Mouse (Mus musculus) induced T-regulatory cell, adult 2 months (primary cell): Measurements from ENCODE around the gene Coro1c.

Experiments used
- DNase-seq: peaks from one replicate; pipeline ENCODE4 v3.0.0-alpha.2; 2012; ENCODE audit warnings: low read depth

Coro1c gene

DNA sequence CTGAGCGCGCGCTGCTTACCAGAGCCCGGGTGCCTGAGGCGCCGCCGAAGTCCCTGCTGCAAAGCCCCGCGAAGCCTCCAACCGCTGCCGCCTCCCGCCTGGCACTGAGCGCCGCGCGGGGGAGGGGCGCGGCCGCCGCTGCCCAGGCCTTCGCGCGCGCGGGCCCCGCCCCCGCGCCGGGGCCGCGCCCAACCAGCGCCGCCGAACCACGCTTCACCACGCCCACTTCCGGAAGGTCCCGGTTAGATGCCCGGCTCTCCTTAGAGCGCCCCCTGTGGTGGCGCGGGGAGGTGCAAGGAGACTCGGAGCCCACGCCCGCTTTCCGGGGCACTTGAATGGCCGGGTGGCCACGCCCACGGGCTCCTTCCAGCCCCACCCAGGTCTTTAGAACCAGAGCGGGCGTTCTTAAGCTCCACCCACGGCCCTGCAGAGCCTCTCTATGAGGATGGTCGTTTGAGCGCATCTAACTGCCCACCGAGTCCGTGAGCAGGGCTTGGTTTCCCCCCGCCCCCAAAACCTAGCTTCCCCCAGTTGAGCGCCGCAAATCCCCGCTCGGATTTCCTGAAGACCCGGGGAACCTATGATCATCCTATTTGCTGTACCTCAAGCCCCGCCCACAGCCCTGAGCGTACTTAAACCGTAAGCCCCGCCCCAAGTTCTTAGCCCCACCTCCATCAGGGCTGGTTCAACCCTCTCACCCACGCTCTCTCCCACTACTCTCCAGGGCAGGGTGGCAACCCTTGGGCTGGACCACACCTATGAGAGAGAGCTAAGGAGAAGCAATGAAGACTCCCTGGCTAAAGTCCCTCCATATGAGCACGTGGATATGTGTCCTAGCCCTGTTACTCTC, at the start of gene Coro1c:
TSS of gene Coro1c (minus strand) at position 167 of the 850 bp plus-strand sequence.
- DNase-seq, result peak; percentile 99

DNA sequence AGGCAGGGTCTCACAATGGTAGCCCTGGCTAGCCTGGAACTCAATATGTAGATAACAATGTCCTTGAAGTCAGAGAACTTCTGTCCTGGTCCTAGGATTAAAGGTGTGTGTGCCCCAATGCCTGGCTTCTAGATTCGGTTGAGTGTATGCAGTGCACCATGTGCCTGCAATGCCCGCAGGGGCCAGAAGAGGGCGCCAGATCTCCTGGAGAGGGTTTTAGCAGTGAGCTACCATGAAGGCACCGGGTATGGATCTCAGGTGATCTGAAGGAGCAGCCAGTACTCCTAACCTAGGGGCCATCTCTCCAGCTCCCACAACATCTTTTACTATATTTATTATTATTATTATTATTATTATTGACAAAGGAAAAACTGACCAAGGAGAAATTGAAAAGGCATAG, 48.0 kb upstream of the Coro1c start:
- peak; percentile 92 for DNase-seq

DNA sequence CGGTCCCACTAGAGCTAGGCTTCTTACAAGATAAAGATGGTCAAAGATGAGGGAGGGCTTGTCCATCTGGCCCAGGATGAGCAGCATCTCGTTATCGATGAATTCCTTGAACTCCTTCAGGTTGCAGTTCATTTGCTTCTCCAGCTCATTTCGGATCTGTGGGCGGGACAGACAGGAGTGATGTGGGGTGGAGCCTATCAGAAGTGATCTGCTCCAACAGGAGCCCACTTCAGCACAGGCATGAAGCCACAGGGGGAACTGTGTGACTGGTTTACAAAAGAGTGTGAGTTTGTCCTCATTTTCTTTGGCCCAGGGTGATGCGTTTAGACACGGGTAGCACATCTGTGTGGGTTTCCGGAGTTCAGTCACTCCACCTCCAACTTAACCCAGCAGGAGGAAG, 47.1 kb upstream of the Coro1c start:
- no peak for DNase-seq

DNA sequence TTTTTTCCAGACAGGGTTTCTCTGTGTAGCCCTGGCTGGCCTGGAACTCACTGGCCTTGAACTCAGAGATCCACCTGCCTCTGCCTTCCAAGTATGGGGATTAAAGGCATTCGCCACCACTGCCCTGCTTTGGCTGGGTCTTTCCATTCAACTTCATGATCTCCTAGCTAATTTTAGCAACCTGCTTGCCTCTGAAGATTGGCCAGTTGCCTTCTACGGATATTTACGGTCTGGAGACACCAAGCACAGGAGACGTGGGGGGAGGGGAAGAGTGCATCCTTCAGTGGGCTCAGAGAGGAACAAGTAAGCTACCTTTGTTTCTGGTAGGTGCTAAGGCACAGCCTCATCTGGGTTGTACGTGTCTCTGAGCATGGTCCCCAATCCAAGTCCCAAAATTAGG, 46.7 kb upstream of the Coro1c start:
- DNase-seq, result no peak

DNA sequence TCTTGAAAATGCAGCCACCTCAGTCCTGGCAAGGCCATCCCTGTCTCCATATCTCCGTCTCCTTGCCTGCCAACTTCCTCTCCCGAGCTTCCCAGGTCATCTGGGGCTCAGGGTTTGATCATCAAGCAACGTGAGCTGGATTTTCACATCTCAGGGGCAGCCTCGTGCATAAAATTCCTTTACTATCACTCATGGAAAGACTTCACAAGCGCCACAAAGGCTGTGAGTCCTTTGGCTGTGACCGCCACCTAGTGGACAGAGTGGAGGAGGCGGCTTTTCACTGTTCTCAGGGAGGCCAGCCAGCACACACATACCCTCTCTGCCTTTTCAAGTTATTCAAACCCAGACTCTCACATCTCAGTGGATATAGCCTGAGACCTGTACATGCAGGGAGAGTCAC, 45.9 kb upstream of the Coro1c start:
- peak; percentile 86 for DNase-seq

DNA sequence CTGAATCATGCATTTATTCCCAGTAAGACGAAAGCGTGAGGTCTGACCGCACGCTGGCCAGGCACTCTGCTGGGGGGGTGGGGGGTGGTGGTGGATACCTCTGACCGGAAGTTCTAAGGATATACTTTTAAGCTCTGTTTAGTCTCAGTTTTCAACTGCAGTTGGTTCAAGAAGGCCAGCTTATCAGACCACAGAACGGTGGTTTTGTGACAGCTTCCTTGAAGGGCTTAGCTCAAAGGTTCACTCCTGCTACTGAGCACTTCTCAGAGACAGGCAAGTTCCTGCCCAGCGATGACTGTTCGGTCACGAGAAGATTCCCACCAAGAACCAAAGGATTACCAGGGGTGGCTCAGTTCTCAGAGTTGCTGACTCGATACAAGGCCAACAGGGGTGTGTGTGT, 44.0 kb upstream of the Coro1c start:
- no peak for DNase-seq

DNA sequence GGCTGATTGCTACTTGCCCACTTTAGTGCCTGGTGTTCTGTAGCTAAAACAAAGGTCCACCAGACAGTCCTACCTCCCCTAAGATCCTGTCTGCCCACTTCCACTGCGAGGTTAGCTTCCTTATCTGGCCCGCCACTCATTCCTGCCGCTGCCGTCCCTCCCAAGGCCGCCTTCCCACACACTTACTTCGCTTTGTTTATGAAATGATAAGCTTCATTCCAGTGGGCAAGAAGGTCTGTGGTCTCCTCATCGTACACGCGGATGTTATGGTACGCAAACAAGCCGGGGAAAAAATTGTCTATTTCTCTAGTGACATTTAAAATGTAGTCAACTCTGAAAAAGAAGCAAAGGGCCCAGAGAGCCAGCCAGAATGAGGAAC, 43.1 kb upstream of the Coro1c start:
- DNase-seq, result no peak

DNA sequence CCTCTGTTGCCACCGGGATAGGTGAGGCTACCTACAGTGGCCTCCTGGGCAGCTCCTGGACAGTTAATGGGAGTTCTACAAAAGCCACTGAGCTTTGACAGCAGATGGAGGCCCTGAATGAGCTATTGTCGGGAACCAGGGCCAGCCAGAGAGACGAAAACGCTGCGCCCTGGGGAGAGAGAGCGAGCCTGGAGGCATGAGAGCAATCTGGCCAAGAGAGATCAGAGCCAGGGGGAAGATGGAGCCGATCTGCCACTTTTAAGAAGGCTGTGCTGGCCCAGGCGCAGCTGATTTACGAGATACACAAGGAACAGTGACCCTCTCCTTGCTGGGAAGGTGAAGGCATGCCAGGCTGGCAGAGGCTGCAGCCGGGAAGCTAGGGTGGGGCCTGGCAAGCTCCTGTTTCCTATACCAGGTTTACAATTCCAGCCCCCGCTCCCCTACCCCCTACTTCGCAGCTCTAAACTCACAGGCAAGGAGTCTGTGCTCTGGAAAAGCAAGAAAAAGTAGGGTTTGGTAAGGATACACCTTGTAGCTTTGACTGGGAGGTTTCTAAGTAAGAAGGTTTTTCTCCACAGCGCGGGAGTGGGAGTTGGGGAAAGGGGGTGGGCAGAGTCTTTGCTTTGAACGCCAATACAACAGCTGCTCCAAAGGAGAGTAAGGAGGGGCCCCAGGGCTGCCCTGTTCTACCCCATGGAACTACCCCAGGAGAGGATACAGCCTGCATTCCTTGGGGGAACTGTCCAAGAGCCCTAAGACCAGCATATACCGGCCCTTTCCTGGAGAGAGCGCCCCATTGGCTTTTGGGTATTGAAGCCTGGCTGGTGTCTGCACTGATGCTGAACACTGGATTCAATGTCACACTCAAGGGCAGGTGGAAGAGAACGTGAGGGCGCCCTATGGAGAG, 42.5 kb upstream of the Coro1c start:
- no peak for DNase-seq

DNA sequence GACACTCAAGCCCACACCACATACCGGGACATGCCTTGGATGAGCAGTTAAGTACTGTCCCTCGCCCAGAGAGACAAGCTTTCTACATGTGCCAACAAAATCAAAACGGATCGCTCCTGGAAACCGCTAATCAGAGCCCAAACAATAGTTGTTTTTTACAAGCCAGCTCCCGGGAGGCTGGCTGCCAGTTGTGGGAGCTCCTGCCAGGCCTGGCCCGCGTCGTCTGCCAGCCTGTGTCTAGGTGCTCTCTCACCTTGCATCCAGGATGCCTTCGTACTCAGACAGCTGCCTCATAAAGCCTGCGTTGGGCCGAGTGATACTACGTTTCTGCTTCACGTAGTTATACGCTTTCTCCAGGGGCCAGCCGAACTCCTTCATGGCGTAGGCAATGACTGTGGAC, 41.6 kb upstream of the Coro1c start:
- no peak for DNase-seq

DNA sequence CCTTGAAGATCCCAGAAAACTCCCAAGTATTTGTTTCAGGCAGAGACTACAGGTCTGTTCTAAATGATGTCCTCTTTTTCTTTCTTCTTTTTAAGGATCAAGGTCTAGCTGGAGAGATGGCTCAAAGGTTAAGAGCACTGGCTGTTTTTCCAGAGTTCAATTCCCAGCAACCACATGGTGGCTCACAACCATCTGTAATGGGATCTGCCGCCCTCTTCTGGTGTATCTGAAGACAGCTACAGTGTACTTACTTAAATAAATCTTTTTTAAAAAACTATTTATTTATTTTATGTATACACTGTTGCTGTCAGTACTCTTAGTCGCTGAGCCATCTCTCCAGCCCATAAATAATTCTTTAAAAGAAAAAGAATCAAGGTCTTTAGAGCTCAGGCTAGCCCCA, 38.7 kb upstream of the Coro1c start:
- DNase-seq, result no peak

DNA sequence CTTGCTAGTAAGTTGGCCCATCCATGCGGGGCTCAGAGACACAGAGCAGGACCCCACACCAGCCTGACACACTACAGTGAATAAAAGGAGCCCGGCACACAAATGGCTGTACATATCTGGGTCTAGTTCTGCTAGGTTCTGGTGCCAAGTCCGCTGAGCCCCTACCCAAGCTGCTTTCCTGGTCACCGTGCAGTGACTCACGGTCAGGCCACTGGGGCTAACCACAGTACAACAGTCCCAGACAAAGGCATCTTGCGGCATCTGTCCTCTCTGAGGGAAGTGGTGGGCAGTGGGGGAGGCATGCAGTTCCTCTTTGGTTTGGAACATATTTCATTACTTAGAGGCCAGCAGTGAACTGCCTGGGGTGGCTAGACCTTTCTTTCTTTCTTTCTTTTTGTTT, 36.6 kb upstream of the Coro1c start:
- DNase-seq, result no peak

DNA sequence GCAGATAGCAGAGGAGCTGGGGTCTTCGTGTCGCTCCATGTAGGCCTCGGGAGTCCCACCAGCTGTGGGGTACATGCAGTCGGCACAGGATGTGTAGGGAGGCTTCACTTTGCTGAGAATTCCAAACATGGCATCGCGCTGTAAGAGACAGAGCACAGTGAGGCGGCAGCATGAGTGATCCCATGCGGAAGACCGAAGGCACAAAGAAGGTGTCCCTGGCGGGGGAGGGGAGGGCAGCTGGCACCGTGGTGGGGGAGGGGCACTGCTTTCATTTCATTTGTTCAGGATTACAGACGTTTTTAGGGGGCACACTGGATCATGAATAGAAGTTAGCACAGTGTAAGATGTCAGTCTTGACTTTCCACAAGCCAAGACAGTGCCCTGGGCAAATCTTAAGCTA, 34.8 kb upstream of the Coro1c start:
- DNase-seq, result no peak

DNA sequence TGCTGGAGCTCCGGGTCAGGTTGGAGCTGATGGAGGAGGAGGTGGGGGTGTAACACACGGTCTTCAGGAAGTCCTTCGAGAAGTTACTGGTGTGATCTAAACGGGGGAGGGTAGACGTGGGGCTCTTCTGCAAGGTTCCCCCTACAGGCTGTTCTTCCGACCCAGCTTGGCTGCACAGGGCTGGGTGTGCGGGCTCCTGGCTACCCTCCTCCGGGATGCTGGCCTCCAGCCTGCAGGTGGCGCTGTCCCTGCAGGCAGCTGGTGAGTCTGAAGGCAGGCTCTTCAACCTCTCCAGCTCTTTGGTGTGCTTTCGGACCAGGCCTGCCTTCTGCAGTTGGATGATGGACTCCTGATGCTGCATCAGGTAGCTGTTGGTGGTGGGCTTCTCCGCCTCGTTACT, 34.0 kb upstream of the Coro1c start:
- DNase-seq, result peak; percentile 46

DNA sequence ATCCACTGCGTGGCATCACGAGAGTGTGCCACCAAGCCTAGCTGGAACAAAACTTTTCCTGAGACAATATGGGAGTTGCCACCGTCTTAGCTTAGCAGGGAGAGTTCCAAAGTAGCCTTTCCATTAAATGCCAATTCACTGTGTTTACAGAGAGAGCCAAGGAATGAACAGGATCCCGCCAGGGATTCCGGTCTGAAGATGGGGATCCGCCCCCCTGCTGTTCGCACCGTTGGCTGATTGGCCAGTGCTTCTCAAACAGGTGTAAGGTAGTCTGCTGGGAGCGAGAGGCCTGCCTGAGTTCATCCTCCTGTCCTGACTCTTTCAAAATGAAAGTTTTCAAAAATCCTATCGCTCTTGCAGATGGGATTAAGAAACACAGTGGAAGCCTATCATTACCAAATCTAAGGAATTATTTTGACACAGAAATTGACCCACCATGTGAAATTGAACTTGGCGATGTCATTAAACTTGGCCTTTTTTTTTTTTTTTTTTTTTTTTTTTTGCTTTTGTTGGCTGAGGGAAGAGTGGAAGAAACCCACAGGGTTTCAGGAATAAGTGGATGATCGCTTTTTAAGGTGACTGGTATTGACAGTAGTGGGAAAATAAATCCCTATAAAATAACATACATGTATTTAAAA, 30.8 kb upstream of the Coro1c start:
- no peak for DNase-seq

DNA sequence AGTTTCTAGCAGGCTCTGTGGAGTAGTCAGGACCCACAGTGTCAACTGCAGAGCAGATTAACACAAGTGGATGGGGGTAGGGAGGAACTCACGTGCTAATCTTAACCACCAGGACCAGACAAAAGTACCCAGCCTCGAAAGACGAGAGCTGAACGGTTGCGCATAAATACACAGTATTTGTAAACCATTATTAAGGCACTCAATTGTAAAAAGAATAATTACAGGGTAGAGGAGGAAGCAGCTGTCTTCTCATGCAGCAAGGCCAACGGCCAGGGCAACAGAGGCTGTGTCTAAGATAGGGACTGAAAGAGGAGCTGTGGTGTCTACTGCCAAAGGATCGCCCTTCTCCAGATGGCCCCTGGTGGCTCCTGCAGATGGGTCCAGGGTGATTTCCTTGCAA, 29.1 kb upstream of the Coro1c start:
- DNase-seq, result no peak

DNA sequence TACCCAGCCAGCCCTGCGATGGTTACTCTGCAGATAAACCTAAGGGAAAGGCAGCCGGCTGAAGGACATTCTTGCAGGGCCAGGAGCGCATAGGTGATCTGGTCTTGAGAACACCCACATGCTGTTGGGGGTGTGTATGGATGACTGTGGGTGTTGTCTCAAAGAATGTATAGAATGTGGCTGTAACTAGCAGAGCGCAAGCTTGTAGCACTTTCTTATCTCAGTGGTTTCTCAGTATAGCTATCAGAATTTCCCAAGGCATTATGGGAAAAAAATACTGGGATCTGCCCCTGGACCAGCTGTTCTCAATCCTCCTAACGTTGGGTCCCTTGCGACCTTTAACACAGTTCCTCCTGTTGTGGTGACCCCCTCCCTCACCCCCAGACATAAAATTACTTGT, 25.3 kb upstream of the Coro1c start:
- DNase-seq, result no peak

DNA sequence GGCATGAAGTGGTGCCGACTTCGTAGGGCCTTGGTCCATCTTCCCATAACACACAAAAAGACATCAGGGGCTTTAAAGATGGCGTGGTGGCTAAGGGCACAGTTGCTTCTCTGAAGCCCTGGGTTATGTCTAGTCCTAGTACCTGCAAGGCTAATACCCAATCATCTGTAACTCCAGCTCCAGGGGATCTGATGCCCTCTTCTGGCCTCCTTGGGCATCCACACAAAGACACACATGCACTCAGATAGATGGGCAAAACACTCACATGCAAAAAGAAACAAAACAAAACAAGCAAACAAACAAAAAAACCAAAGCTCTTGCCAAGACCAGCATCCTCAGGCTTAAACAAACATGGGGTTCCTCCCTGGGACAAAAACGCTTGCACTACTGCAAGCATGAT, 24.9 kb upstream of the Coro1c start:
- DNase-seq, result peak; percentile 38

DNA sequence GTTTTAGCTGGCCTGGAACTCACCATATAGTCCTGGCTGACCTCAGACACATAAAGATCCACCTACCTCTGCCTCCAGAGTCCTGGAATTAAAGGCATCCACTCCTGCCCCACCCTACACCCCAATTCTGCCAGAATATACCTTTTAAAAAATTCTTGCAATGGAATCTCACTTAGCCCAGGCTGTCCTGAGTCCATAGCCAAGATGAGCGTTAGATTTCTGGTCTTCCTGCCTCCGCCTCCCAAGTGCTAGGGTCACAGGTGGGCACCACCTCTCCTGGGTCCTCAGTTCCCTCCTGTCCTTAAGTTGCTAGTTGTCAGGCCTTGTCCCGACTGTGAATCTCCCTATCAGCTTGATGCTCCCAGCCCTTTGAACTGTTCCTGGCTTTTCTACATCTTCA, 23.8 kb upstream of the Coro1c start:
- no peak for DNase-seq

DNA sequence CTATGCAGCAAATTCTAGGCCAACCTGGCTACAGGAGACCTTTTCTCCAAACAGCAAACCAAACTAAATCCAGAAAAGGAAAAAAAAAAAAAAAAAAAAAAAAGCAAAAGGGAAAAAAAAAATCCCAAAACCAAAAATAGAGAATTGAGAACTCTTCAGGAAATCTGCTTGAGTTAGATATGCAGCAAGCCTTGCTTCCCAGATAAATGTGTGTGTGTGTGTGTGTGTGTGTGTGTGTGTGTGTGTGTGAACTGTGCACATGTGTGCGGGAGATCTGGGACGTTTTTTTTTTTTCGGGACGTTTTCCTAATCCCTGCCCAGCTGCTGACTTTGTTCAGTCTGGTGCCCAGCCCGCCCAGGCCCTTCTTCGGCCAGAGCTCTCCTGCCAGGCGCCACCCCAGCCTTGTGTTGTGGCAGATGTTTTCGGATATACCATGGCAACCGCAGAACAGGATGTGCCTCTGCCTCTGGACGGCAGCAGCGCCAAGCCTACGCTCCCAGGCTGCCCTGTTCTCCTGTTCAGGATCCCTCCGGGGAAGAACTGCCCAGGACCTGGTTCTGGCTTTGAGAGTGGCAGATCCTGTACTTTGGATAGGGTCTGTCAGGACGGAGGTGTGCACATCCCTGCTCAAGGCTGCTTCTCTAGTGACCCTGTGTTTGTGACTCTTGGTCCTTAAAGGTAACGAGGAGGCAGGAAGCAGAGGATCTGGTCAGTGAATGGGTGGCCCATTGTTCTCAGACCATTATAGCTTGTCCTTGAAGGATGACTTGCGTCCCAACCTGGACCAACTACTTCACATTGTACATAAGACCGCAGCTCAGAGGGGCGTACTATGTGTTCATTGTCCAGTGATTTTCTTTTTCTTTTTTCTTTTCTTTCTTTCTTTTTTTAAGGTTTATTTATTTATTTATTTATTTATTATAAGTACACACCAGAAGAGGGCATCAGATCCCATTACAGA, 22.4 kb upstream of the Coro1c start:
- peak; percentile 56 for DNase-seq

DNA sequence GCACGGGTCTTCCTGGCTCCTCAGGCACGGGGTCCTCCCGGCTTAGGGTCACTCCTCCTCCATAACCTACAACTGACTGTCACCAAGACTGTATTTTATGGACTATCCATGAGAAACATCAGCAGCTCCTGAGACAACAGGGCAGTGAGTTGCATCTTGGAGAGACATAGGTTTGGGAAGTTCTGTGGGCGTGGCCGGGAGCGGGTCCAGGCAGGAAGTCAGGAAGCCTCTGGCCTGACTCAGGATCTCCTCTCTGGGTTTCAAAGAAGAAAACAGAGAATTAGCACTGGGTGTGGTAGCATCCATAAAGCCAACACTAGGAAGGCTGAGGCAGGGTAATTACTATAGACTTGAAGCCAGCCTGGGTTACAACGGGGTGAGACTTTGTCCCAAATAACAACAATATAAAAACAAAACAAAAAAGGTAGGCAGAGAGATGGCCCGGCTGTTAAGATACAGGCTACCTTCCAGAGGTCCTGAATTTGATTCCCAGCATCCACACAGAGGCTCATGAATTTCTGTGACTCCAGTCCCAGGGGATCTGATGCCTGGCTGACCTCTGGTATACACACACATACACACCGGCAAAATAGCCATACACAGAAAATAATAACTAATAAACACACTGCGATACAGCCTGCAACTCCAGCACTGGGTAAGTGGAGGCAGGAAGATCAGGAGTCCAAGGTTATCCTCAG, 21.5 kb upstream of the Coro1c start:
- DNase-seq, result no peak

DNA sequence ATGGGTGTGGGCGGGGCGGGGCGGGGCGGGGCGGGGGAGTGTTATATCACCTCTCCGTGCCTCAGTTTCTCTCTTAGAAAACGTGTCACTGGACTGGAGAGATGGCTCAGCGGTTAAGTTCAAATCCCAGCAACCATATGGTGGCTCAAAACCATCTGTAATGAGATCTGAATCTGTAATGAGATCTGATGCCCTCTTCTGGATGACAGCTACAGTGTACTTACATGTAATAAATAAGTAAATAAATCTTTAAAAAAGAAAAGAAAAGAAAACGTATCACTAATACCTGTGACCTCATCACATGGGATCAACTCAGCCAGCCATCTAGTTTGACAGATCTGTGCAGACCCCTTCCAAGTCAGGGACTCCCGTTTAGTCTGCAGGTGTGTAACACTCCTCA, 21.0 kb upstream of the Coro1c start:
- DNase-seq, result no peak
